33 mouse cellular contexts compared by ENCODE assay signal in genomic region chr11:112951421-112951820, GRCm38 (mm10).
"Had no signal": no experiment of that assay in that cellular context is flagged by ENCODE, and none has a peak within 500 bp of the region (broad histone marks: within the 10 kb centered on the region; RNA-seq: fewer than 3 reads in every experiment).

No protein-coding gene starts in this region.

- H3K36me3 ChIP-seq: heart, embryonic 13.5 days; heart, embryonic 15.5 days; hindbrain, embryonic 10.5 days; hindbrain, embryonic 12.5 days; hindbrain, embryonic 13.5 days; hindbrain, embryonic 15.5 days; intestine, embryonic 15.5 days; kidney, embryonic 15.5 days had no signal

- H3K9ac ChIP-seq: heart, embryonic 13.5 days; heart, embryonic 15.5 days; hindbrain, embryonic 12.5 days; hindbrain, embryonic 13.5 days; hindbrain, embryonic 14.5 days; hindbrain, embryonic 15.5 days; intestine, embryonic 15.5 days; kidney, embryonic 15.5 days had no signal

- DNase-seq: heart, postnatal 10 days; heart, postnatal 14 days; heart, postnatal 36 days; heart, postnatal 4 days; kidney, adult 11 months; kidney, adult 18-20 months; kidney, adult 2 months; kidney, adult 8-10 months; kidney, adult 9 months; kidney, postnatal 10 days; kidney, postnatal 14 days; kidney, postnatal 25 days; kidney, postnatal 36 days; kidney, postnatal 4 days; layer of hippocampus, adult 9-11 months; layer of hippocampus, postnatal 36 days had no signal

- H3K27ac ChIP-seq: heart, embryonic 13.5 days; heart, embryonic 15.5 days; hindbrain, embryonic 10.5 days; hindbrain, embryonic 12.5 days; hindbrain, embryonic 13.5 days; hindbrain, embryonic 14.5 days; hindbrain, embryonic 15.5 days; hindbrain, postnatal 0 days; intestine, embryonic 15.5 days; kidney, embryonic 15.5 days; kidney, postnatal 0 days; layer of hippocampus, adult 2 months; left cerebral cortex, adult 2 months had no signal

- H3K4me2 ChIP-seq: heart, embryonic 13.5 days; heart, embryonic 15.5 days; hindbrain, embryonic 12.5 days; hindbrain, embryonic 13.5 days; hindbrain, embryonic 14.5 days; hindbrain, embryonic 15.5 days; intestine, embryonic 15.5 days; kidney, embryonic 15.5 days had no signal

- H3K27me3 ChIP-seq: hindbrain, embryonic 12.5 days; hindbrain, embryonic 13.5 days; hindbrain, embryonic 15.5 days; intestine, embryonic 15.5 days; kidney, embryonic 15.5 days had no signal

- H3K9me3 ChIP-seq: heart, embryonic 13.5 days; heart, embryonic 15.5 days; hindbrain, embryonic 10.5 days; hindbrain, embryonic 12.5 days; hindbrain, embryonic 13.5 days; hindbrain, embryonic 15.5 days; intestine, embryonic 15.5 days; kidney, embryonic 15.5 days had no signal

- H3K4me1 ChIP-seq: heart, embryonic 15.5 days; intestine, embryonic 15.5 days had no signal

- ATAC-seq: hindbrain, embryonic 16.5 days; hindbrain, postnatal 0 days; inflammation-experienced regulatory T-cells, adult 6 months; intestine, embryonic 15.5 days; intestine, embryonic 16.5 days; intestine, postnatal 0 days had no signal

- H3K4me3 ChIP-seq: heart, embryonic 13.5 days; heart, embryonic 15.5 days; hindbrain, embryonic 10.5 days; hindbrain, embryonic 12.5 days; hindbrain, embryonic 13.5 days; hindbrain, embryonic 15.5 days; intestine, embryonic 15.5 days; kidney, embryonic 15.5 days; layer of hippocampus, adult 2 months; left cerebral cortex, adult 2 months had no signal
